Mouse (Mus musculus): ENCODE results near the gene Top2a. TPM values are rescaled to one million over a fixed set of nuclear protein-coding genes. Genes with fewer than 3 reads are reported as not detected.
A peak's percentile ranks its signal among the peaks of the same experiment; 100 is the strongest.

Top2a gene
- polyA plus RNA-seq, 1 experiment from 2014 or later = 280 TPM

DNA sequence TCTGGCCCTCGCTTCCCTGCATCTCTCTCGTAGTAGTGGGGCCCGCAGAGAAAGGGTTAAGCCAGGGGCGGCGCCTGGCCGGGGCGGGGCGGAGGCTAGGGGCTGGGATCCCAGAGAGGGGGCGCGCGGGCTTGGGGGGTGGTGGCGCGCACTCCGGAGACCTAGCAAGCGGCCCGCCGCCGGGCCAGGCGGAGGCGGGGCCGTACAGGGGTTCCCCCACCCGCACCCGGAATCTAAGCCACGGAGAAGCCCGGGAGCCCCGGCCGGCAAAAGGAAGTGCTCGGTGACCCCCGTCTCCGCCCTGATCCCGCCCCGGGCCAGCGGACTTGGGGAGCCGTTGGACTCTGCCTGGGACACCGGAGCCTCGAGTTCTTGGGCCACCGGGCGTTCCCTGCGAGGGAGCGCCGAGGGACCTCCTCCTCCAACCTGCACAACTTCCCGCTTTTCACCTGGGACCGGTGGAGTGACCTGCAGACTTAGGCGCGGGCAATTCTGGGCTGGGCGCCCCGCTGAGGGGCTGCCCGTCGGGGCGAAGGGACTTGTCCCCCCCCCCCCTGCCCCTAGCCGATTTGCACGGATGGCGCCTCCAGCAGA is 63.6 kb downstream of the Top2a start:
- under 1% methylated on average over 47 of the region's 53 CpGs for WGBS
- Histone ChIP-seq H3K4me2 (peak overlapping the region; percentile 100), H3K9me3 (no peaks in the 10 kb centered on the region), H3K4me3 (peak overlapping the region; percentile 77), H3K27ac (peak overlapping the region; percentile 91), H3K9ac (peak overlapping the region; percentile 81), H3K4me1 (peaks cover 79% of the 10 kb centered on the region), H3K27me3 (no peaks in the 10 kb centered on the region), H3K36me3 (peaks cover 12% of the 10 kb centered on the region)
- ATAC-seq (ENCODE audit: borderline replicate concordance, extremely low read depth, low FRiP score, low TSS enrichment) = peak; percentile 32

- Histone ChIP-seq H3K36me3 (peaks cover 12% of the 10 kb centered on the region), H3K4me1 (peaks cover 79% of the 10 kb centered on the region)
- peak; percentile 4; the same call in 1 of the 2 replicates for ATAC-seq (ENCODE audit: borderline replicate concordance, extremely low read depth, low FRiP score, low TSS enrichment)
Observed at GRCm38 (mm10) chr11:98959437-98960312, 64.3 kb downstream of the Top2a start.

DNA sequence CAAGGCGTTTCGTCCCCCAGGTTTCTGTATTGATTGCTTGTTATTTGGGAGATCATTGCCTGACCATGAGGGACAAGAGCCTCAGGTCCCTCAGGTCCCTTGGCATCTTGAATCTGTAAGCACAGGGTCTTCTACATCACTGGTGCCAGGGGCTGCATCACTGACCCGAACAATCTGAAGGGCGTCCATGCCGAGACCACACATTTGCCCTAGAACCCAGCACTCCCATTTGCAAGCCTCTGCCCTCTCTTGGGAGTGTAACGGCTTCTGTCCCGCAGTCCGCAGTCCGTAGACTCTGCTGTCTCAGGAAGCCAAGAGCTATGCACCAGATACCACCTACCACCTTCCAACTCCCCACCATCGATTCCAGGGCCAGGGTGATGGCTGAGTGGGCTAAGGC is 67.6 kb downstream of the Top2a start:
- Histone ChIP-seq H3K27ac (no peak overlapping the region), H3K4me1 (peaks cover 75% of the 10 kb centered on the region), H3K4me2 (no peak overlapping the region), H3K9me3 (no peaks in the 10 kb centered on the region), H3K9ac (no peak overlapping the region), H3K4me3 (no peak overlapping the region), H3K27me3 (no peaks in the 10 kb centered on the region), H3K36me3 (peaks cover 16% of the 10 kb centered on the region)
- no peak for ATAC-seq (ENCODE audit: borderline replicate concordance, extremely low read depth, low FRiP score, low TSS enrichment)
- 79% methylated on average over 8 of the region's 10 CpGs for WGBS

More at GRCm38 (mm10) chr11:98959437-98960312, 64.3 kb downstream of the Top2a start:
- no peaks in the 10 kb centered on the region for H3K9me3 ChIP-seq
- H3K9ac ChIP-seq = peak overlapping the region; percentile 81
- no peaks in the 10 kb centered on the region for H3K27me3 ChIP-seq
- peak overlapping the region; percentile 77 for H3K4me3 ChIP-seq
- H3K4me2 ChIP-seq = peak overlapping the region; percentile 100
- peak overlapping the region; percentile 91 for H3K27ac ChIP-seq
- WGBS = under 1% methylated on average over 43 of the region's 43 CpGs

GRCm38 (mm10) chr11:98955707-98956235 is 68.2 kb downstream of the Top2a start:
- H3K9ac ChIP-seq = no peak overlapping the region
- H3K4me1 ChIP-seq = peaks cover 75% of the 10 kb centered on the region
- ATAC-seq (ENCODE audit: borderline replicate concordance, extremely low read depth, low FRiP score, low TSS enrichment) = no peak
- 26% methylated on average over 7 of the region's 7 CpGs for WGBS
- peaks cover 18% of the 10 kb centered on the region for H3K36me3 ChIP-seq
- no peak overlapping the region for H3K4me2 ChIP-seq
- H3K4me3 ChIP-seq = no peak overlapping the region
- H3K27ac ChIP-seq = peak overlapping the region; percentile 85
- no peaks in the 10 kb centered on the region for H3K9me3 ChIP-seq
- no peaks in the 10 kb centered on the region for H3K27me3 ChIP-seq

- WGBS = 15% methylated on average over 17 of the region's 17 CpGs
- ATAC-seq (ENCODE audit: borderline replicate concordance, extremely low read depth, low FRiP score, low TSS enrichment) = peak; percentile 53
- Histone ChIP-seq H3K36me3 (peaks cover 18% of the 10 kb centered on the region), H3K4me2 (peak overlapping the region; percentile 42), H3K4me3 (peak overlapping the region; percentile 7; the same call in 1 of the 2 replicates), H3K27me3 (no peaks in the 10 kb centered on the region), H3K27ac (peak overlapping the region; percentile 85), H3K4me1 (peaks cover 79% of the 10 kb centered on the region), H3K9me3 (no peaks in the 10 kb centered on the region), H3K9ac (no peak overlapping the region; the same call in 1 of the 2 replicates)
Observed at GRCm38 (mm10) chr11:98954801-98955706, 68.9 kb downstream of the Top2a start.

- Histone ChIP-seq H3K4me2 (peak overlapping the region; percentile 42), H3K4me3 (peak overlapping the region; percentile 7; the same call in 1 of the 2 replicates), H3K27me3 (no peaks in the 10 kb centered on the region), H3K4me1 (peaks cover 79% of the 10 kb centered on the region), H3K27ac (peak overlapping the region; percentile 85), H3K9me3 (no peaks in the 10 kb centered on the region), H3K9ac (no peak overlapping the region), H3K36me3 (peaks cover 18% of the 10 kb centered on the region)
- peak; percentile 80 for ATAC-seq (ENCODE audit: borderline replicate concordance, extremely low read depth, low FRiP score, low TSS enrichment)
- WGBS = 8% methylated on average over 10 of the region's 10 CpGs
Observed at GRCm38 (mm10) chr11:98954373-98954772, 69.6 kb downstream of the Top2a start.

DNA sequence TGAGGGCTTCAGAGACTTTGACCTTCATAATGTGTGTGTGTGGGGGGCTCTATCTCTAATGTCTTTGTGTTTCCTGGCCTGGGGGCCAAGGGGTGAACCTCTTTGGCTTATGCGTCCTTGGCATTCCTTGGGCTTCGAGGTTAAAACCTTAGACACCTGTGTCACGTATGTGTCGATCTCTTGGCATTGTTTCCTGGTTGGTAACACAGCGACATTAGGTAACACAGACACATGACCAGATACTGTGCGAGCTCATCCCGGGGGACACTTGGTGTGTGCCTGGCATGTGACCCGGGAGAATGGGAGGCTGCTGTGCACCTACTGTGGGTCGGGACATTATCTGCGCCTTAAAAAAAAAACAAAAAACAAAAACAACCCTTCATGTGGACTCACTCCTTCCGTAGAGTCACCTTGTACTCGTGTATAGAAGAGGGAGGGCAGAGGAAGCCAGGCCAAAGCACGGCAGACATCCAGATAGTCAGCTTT is 70.1 kb downstream of the Top2a start:
- Histone ChIP-seq H3K4me3 (no peak overlapping the region), H3K27ac (peak overlapping the region; percentile 85), H3K9me3 (no peaks in the 10 kb centered on the region), H3K4me1 (peaks cover 78% of the 10 kb centered on the region), H3K9ac (no peak overlapping the region), H3K4me2 (peak overlapping the region; percentile 42; the same call in 1 of the 2 replicates), H3K27me3 (no peaks in the 10 kb centered on the region), H3K36me3 (peaks cover 18% of the 10 kb centered on the region)
- ATAC-seq (ENCODE audit: borderline replicate concordance, extremely low read depth, low FRiP score, low TSS enrichment) = no peak
- WGBS = 13% methylated on average over 13 of the region's 13 CpGs

- no peak for ATAC-seq (ENCODE audit: borderline replicate concordance, extremely low read depth, low FRiP score, low TSS enrichment)
- no peak overlapping the region for H3K4me2 ChIP-seq
- 0% methylated on average over 2 of the region's 2 CpGs for WGBS
- H3K4me1 ChIP-seq = peaks cover 78% of the 10 kb centered on the region
- H3K27me3 ChIP-seq = no peaks in the 10 kb centered on the region
- H3K9me3 ChIP-seq = no peaks in the 10 kb centered on the region
- H3K36me3 ChIP-seq = peaks cover 18% of the 10 kb centered on the region
- no peak overlapping the region for H3K9ac ChIP-seq
- no peak overlapping the region for H3K4me3 ChIP-seq
- peak overlapping the region; percentile 85; the same call in 1 of the 2 replicates for H3K27ac ChIP-seq
Observed at GRCm38 (mm10) chr11:98953361-98953760, 70.6 kb downstream of the Top2a start.

- H3K36me3 ChIP-seq = peaks cover 18% of the 10 kb centered on the region
- no peak overlapping the region for H3K27ac ChIP-seq
- H3K9me3 ChIP-seq = no peaks in the 10 kb centered on the region
- H3K4me1 ChIP-seq = peaks cover 81% of the 10 kb centered on the region
- no peak overlapping the region for H3K4me2 ChIP-seq
- H3K4me3 ChIP-seq = no peak overlapping the region
- ATAC-seq (ENCODE audit: borderline replicate concordance, extremely low read depth, low FRiP score, low TSS enrichment) = no peak
- no peaks in the 10 kb centered on the region for H3K27me3 ChIP-seq
- no peak overlapping the region; the same call in 1 of the 2 replicates for H3K9ac ChIP-seq
- WGBS = 60% methylated on average over 2 of the region's 2 CpGs
Observed at GRCm38 (mm10) chr11:98952736-98953135, 71.3 kb downstream of the Top2a start.

DNA sequence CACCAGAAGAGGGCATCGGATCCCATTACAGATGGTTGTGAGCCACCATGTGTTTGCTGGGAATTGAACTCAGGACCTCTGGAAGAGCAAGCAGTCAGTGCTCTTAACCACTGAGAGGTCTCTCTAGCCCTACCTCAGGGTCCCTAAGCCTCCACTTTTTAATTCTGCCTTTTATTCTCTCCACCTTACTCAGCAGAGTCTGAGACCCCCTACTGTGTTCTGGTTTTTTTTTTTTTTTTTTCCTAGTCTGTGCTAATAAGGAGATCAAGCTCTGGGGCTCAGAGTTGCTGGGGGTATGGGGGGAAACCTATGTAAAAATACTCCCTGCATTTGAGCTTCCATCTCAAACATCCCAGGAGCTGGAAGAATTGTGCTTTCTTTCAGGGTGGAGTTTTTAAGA is 71.9 kb downstream of the Top2a start:
- no peak overlapping the region for H3K4me2 ChIP-seq
- no peaks in the 10 kb centered on the region for H3K9me3 ChIP-seq
- no peak for ATAC-seq (ENCODE audit: borderline replicate concordance, extremely low read depth, low FRiP score, low TSS enrichment)
- WGBS = 92% methylated on average over 1 of the region's 1 CpGs
- H3K27me3 ChIP-seq = no peaks in the 10 kb centered on the region
- H3K4me1 ChIP-seq = peaks cover 83% of the 10 kb centered on the region
- H3K27ac ChIP-seq = peak overlapping the region; percentile 13; the same call in 1 of the 2 replicates
- H3K36me3 ChIP-seq = peaks cover 12% of the 10 kb centered on the region
- H3K4me3 ChIP-seq = no peak overlapping the region
- H3K9ac ChIP-seq = no peak overlapping the region

All from lung, embryonic 15.5 days (tissue).